Mouse (Mus musculus) hindbrain, embryonic 15.5 days (tissue): ENCODE measurements around the gene Fchsd2. TPM values are rescaled to one million over a fixed set of nuclear protein-coding genes. Genes with fewer than 3 reads are reported as not detected.

Source experiments
- polyA plus RNA-seq: library from polyadenylated mRNA; unstranded; fragments of >200 nt; fragmentation: Nextera tagmentation; extraction: Ambion mirVana; gene quantifications from 2 replicates; pipeline ENCODE4 v1.2.1, GENCODE M21; 2015

Gene Fchsd2
- polyA plus RNA-seq, 1 experiment from 2014 or later: 40.5 TPM

Other genes starting within 250 kb of the Fchsd2 start
- gene Relt, start 229.4 kb upstream of the Fchsd2 start, polyA plus RNA-seq: 5.6 TPM in 2 replicates
- 12.9 and 14.6 TPM in 2 replicates for gene Arhgef17, start 160.8 kb upstream of the Fchsd2 start, polyA plus RNA-seq
- 3.2 and 4.4 TPM in 2 replicates for gene P2ry6, start 118.2 kb upstream of the Fchsd2 start, polyA plus RNA-seq
- gene P2ry2, start 80.0 kb upstream of the Fchsd2 start, polyA plus RNA-seq: 0.39 and 0.54 TPM in 2 replicates
- gene Atg16l2, start 209.4 kb downstream of the Fchsd2 start, polyA plus RNA-seq: 27.4 and 31.1 TPM in 2 replicates
- 10.8 and 11.8 TPM in 2 replicates for gene Stard10, start 224.2 kb downstream of the Fchsd2 start, polyA plus RNA-seq